Mouse (Mus musculus) hindbrain, embryonic 15.5 days (tissue): Measurements from ENCODE around the gene Spata31d1a. TPM values are rescaled to one million over a fixed set of nuclear protein-coding genes. Genes with fewer than 3 reads are reported as not detected.
A peak's percentile ranks its signal among the peaks of the same experiment; 100 is the strongest.

Experiments
- ATAC-seq: fragments of 200-750 bp; cut with Nextera tagmentation; 2 replicates; pipeline ENCODE4 v1.8.0; 2017; ENCODE audit warnings: low read depth, moderate number of reproducible peaks, moderate TSS enrichment; ENCODE audit not compliant: low FRiP score
- H3K27ac ChIP-seq: fragments of 300-500 bp; sonication (generic); replicated peaks from 2 replicates; pipeline ENCODE4 v1.5.1; 2015; ENCODE audit warnings: mild to moderate bottlenecking, inconsistent platforms
- H3K27me3 ChIP-seq: fragments of 300-500 bp; sonication (generic); 2 replicates; pipeline ENCODE4 v1.6.1; 2015; ENCODE audit warnings: control low read depth, inconsistent platforms
- H3K36me3 ChIP-seq: fragments of 300-500 bp; sonication (generic); 2 replicates; pipeline ENCODE4 v1.6.1; 2015; ENCODE audit warnings: control low read depth, inconsistent platforms
- H3K4me1 ChIP-seq: fragments of 300-500 bp; sonication (generic); replicated peaks from 2 replicates; pipeline ENCODE4 v1.6.1; 2015; ENCODE audit warnings: control low read depth, inconsistent platforms
- H3K4me2 ChIP-seq: fragments of 300-500 bp; sonication (generic); 2 replicates; pipeline ENCODE4 v1.6.1; 2015; ENCODE audit warnings: moderate library complexity, mild to moderate bottlenecking, inconsistent platforms
- H3K4me3 ChIP-seq: fragments of 300-500 bp; sonication (generic); 2 replicates; pipeline ENCODE4 v1.5.1; 2015; ENCODE audit warnings: mild to moderate bottlenecking, inconsistent platforms
- H3K9ac ChIP-seq: fragments of 300-500 bp; sonication (generic); 2 replicates; pipeline ENCODE4 v1.6.1; 2015; ENCODE audit warnings: inconsistent platforms
- H3K9me3 ChIP-seq: fragments of 300-500 bp; sonication (generic); 2 replicates; pipeline ENCODE4 v1.6.1; 2016; ENCODE audit warnings: control low read depth, inconsistent platforms
- WGBS: fragments of 180-500 bp; shearing (Covaris S2); methylation state at CpG from one replicate; pipeline ENCODE4 v1.1.7; 2015; 5-methylcytosine and 5-hydroxymethylcytosine counted together
- polyA plus RNA-seq: library from polyadenylated mRNA; unstranded; fragments of >200 nt; fragmentation: Nextera tagmentation; extraction: Ambion mirVana; gene quantifications from 2 replicates; pipeline ENCODE4 v1.2.1, GENCODE M21; 2015

Spata31d1a gene
- polyA plus RNA-seq, 1 experiment from 2014 or later, result not detected

GRCm38 (mm10) chr13:59661387-59661786, 48.7 kb downstream of the Spata31d1a start:
- Histone ChIP-seq H3K27ac (no peak overlapping the region), H3K4me3 (no peak overlapping the region), H3K36me3 (0 out of 2 replicates have a peak, but pooled peaks cover 3% of the 10 kb centered on the region), H3K4me1 (peaks cover 6% of the 10 kb centered on the region; the same call in 1 of the 2 replicates), H3K4me2 (no peak overlapping the region), H3K27me3 (no peaks in the 10 kb centered on the region), H3K9ac (no peak overlapping the region), H3K9me3 (no peaks in the 10 kb centered on the region)
- no peak for ATAC-seq
- WGBS, result 88% methylated on average over 8 of the region's 8 CpGs

GRCm38 (mm10) chr13:59660371-59660770, 49.8 kb downstream of the Spata31d1a start:
- Histone ChIP-seq H3K27ac (no peak overlapping the region), H3K4me1 (peaks cover 6% of the 10 kb centered on the region), H3K4me2 (no peak overlapping the region), H3K36me3 (0 out of 2 replicates have a peak, but pooled peaks cover 3% of the 10 kb centered on the region), H3K27me3 (no peaks in the 10 kb centered on the region), H3K4me3 (no peak overlapping the region), H3K9ac (no peak overlapping the region), H3K9me3 (no peaks in the 10 kb centered on the region)
- no peak for ATAC-seq
- WGBS, result 99% methylated on average over 3 of the region's 3 CpGs

GRCm38 (mm10) chr13:59657781-59658180, 52.3 kb downstream of the Spata31d1a start:
- no peak for ATAC-seq
- Histone ChIP-seq H3K4me3 (no peak overlapping the region), H3K9me3 (no peaks in the 10 kb centered on the region), H3K9ac (no peak overlapping the region), H3K4me1 (peaks cover 13% of the 10 kb centered on the region), H3K4me2 (no peak overlapping the region), H3K36me3 (no peaks in the 10 kb centered on the region), H3K27me3 (no peaks in the 10 kb centered on the region), H3K27ac (no peak overlapping the region)
- 71% methylated on average over 5 of the region's 5 CpGs for WGBS

GRCm38 (mm10) chr13:59656975-59657388, 53.1 kb downstream of the Spata31d1a start:
- H3K27ac ChIP-seq, result 0 out of 2 replicates have a peak overlapping the region, but pooled peaks have one; percentile 41
- H3K27me3 ChIP-seq, result no peaks in the 10 kb centered on the region
- no peak overlapping the region for H3K4me3 ChIP-seq
- H3K4me2 ChIP-seq, result no peak overlapping the region
- H3K9me3 ChIP-seq, result no peaks in the 10 kb centered on the region
- H3K36me3 ChIP-seq, result no peaks in the 10 kb centered on the region
- H3K9ac ChIP-seq, result no peak overlapping the region
- peaks cover 19% of the 10 kb centered on the region for H3K4me1 ChIP-seq
- no peak for ATAC-seq
- 8% methylated on average over 4 of the region's 4 CpGs for WGBS

- Histone ChIP-seq H3K27ac (0 out of 2 replicates have a peak overlapping the region, but pooled peaks have one; percentile 41), H3K36me3 (no peaks in the 10 kb centered on the region), H3K4me1 (peaks cover 19% of the 10 kb centered on the region), H3K4me2 (no peak overlapping the region), H3K9me3 (no peaks in the 10 kb centered on the region), H3K9ac (no peak overlapping the region), H3K27me3 (no peaks in the 10 kb centered on the region), H3K4me3 (no peak overlapping the region)
- 51% methylated on average over 10 of the region's 10 CpGs for WGBS
- no peak for ATAC-seq
These were observed 53.8 kb downstream of the Spata31d1a start for GRCm38 (mm10) chr13:59656316-59656832.

GRCm38 (mm10) chr13:59655718-59656315, 54.3 kb downstream of the Spata31d1a start:
- Histone ChIP-seq H3K4me2 (no peak overlapping the region), H3K9ac (no peak overlapping the region), H3K4me1 (peaks cover 19% of the 10 kb centered on the region), H3K36me3 (no peaks in the 10 kb centered on the region), H3K9me3 (no peaks in the 10 kb centered on the region), H3K4me3 (no peak overlapping the region), H3K27me3 (no peaks in the 10 kb centered on the region), H3K27ac (no peak overlapping the region)
- ATAC-seq, result no peak
- WGBS, result 89% methylated on average over 15 of the region's 15 CpGs

- WGBS, result 92% methylated on average over 5 of the region's 5 CpGs
- H3K4me3 ChIP-seq, result no peak overlapping the region
- no peaks in the 10 kb centered on the region for H3K27me3 ChIP-seq
- no peak for ATAC-seq
- no peak overlapping the region for H3K9ac ChIP-seq
- H3K4me2 ChIP-seq, result no peak overlapping the region
- no peak overlapping the region for H3K27ac ChIP-seq
- H3K4me1 ChIP-seq, result peaks cover 19% of the 10 kb centered on the region
- H3K9me3 ChIP-seq, result no peaks in the 10 kb centered on the region
- no peaks in the 10 kb centered on the region for H3K36me3 ChIP-seq
These were observed 55.7 kb downstream of the Spata31d1a start for GRCm38 (mm10) chr13:59654465-59654864.

GRCm38 (mm10) chr13:59653136-59653535, 57.0 kb downstream of the Spata31d1a start:
- Histone ChIP-seq H3K4me2 (no peak overlapping the region), H3K27me3 (no peaks in the 10 kb centered on the region), H3K27ac (0 out of 2 replicates have a peak overlapping the region, but pooled peaks have one; percentile 7), H3K9me3 (no peaks in the 10 kb centered on the region), H3K36me3 (no peaks in the 10 kb centered on the region), H3K4me3 (no peak overlapping the region), H3K9ac (no peak overlapping the region), H3K4me1 (peaks cover 19% of the 10 kb centered on the region)
- WGBS, result 45% methylated on average over 3 of the region's 3 CpGs
- no peak; the same call in 1 of the 2 replicates for ATAC-seq

- H3K36me3 ChIP-seq, result no peaks in the 10 kb centered on the region
- no peak overlapping the region for H3K4me2 ChIP-seq
- H3K9ac ChIP-seq, result no peak overlapping the region
- WGBS, result 26% methylated on average over 5 of the region's 5 CpGs
- no peaks in the 10 kb centered on the region for H3K9me3 ChIP-seq
- no peak overlapping the region for H3K4me3 ChIP-seq
- H3K4me1 ChIP-seq, result peaks cover 19% of the 10 kb centered on the region
- H3K27me3 ChIP-seq, result no peaks in the 10 kb centered on the region
- peak overlapping the region; percentile 7; the same call in 1 of the 2 replicates for H3K27ac ChIP-seq
- ATAC-seq, result no peak
These were observed 57.5 kb downstream of the Spata31d1a start for GRCm38 (mm10) chr13:59652651-59653050.

Other genes with a start within 250 kb of the Spata31d1a start
- 65.9 and 67.6 TPM in 2 replicates for gene Agtpbp1, start 125.1 kb downstream of the Spata31d1a start, polyA plus RNA-seq
- gene Naa35, start 125.1 kb downstream of the Spata31d1a start, polyA plus RNA-seq, result 120 and 126 TPM in 2 replicates
- gene Golm1, start 34.5 kb downstream of the Spata31d1a start, polyA plus RNA-seq, result 23.0 and 30.7 TPM in 2 replicates
- gene 4921517D22Rik, start 16.2 kb downstream of the Spata31d1a start, polyA plus RNA-seq, result not detected in 2 replicates
- gene Spata31d1b, start 2.0 kb upstream of the Spata31d1a start, polyA plus RNA-seq, result not detected in 2 replicates
- not detected in 2 replicates for gene Spata31d1d, start 21.4 kb upstream of the Spata31d1a start, polyA plus RNA-seq
- gene 1700014D04Rik, start 36.4 kb upstream of the Spata31d1a start, polyA plus RNA-seq, result 0.05 and 0.21 TPM in 2 replicates
- 160 and 163 TPM in 2 replicates for gene Isca1, start 59.5 kb upstream of the Spata31d1a start, polyA plus RNA-seq
- not detected in 2 replicates for gene Gm49354, start 71.9 kb upstream of the Spata31d1a start, polyA plus RNA-seq
- gene Tut7, start 112.8 kb upstream of the Spata31d1a start, polyA plus RNA-seq, result 41.5 and 42.6 TPM in 2 replicates